Mouse (Mus musculus) hindbrain, embryonic 11.5 days (tissue): ENCODE results near the gene 2010111I01Rik. TPM values are rescaled to one million over a fixed set of nuclear protein-coding genes. Genes with fewer than 3 reads are reported as not detected.
A peak's percentile ranks its signal among the peaks of the same experiment; 100 is the strongest.

Source experiments
- ATAC-seq: fragments of 200-750 bp; cut with Nextera tagmentation; 2 replicates; pipeline ENCODE4 v1.8.0; 2017; ENCODE audit warnings: mild to moderate bottlenecking, moderate TSS enrichment, moderate library complexity; ENCODE audit not compliant: low FRiP score
- DNase-seq: peaks from one replicate; pipeline ENCODE4 v3.0.0-alpha.2; 2015; ENCODE audit warnings: low spot score
- H3K27ac ChIP-seq: fragments of 300-500 bp; sonication (generic); 2 replicates; pipeline ENCODE4 v1.5.1; 2014; ENCODE audit warnings: mild to moderate bottlenecking, low read depth, low read length
- H3K27me3 ChIP-seq: fragments of 300-500 bp; sonication (generic); 2 replicates; pipeline ENCODE4 v1.6.1; 2014; ENCODE audit warnings: mild to moderate bottlenecking, low read length, moderate library complexity, mixed read lengths; ENCODE audit not compliant: control insufficient read depth, insufficient read depth
- H3K36me3 ChIP-seq: fragments of 300-500 bp; sonication (generic); 2 replicates; pipeline ENCODE4 v1.6.1; 2014; ENCODE audit warnings: mild to moderate bottlenecking, low read length, moderate library complexity, mixed read lengths; ENCODE audit not compliant: control insufficient read depth, insufficient read depth
- H3K4me1 ChIP-seq: fragments of 300-500 bp; sonication (generic); replicated peaks from 2 replicates; pipeline ENCODE4 v1.6.1; 2014; ENCODE audit warnings: low read length, mixed read lengths; ENCODE audit not compliant: control insufficient read depth, insufficient read depth
- H3K4me2 ChIP-seq: fragments of 300-500 bp; sonication (generic); replicated peaks from 2 replicates; pipeline ENCODE4 v1.6.1; 2014; ENCODE audit warnings: mild to moderate bottlenecking, low read depth, low read length
- H3K4me3 ChIP-seq: fragments of 300-500 bp; sonication (generic); 2 replicates; pipeline ENCODE4 v1.5.1; 2014; ENCODE audit warnings: low read depth, low read length
- H3K9ac ChIP-seq: fragments of 300-500 bp; sonication (generic); 2 replicates; pipeline ENCODE4 v1.6.1; 2014; ENCODE audit warnings: low read depth, low read length
- H3K9me3 ChIP-seq: fragments of 300-500 bp; sonication (generic); 2 replicates; pipeline ENCODE4 v1.6.1; 2016; ENCODE audit warnings: low read length; ENCODE audit not compliant: control insufficient read depth
- WGBS: fragments of 180-500 bp; shearing (Covaris S2); extraction: QIAGEN DNeasy Blood & Tissue Kit; methylation state at CpG from one replicate; pipeline ENCODE4 v1.1.7; 2014; 5-methylcytosine and 5-hydroxymethylcytosine counted together
- polyA plus RNA-seq: library from polyadenylated mRNA; unstranded; fragments of >200 nt; fragmentation: Nextera tagmentation; extraction: Ambion mirVana; gene quantifications from 2 replicates; pipeline ENCODE4 v1.2.1, GENCODE M21; 2014

2010111I01Rik gene
- polyA plus RNA-seq, 1 experiment from 2014 or later, result 46.2 TPM

- H3K36me3 ChIP-seq, result no peaks in the 10 kb centered on the region
- H3K4me1 ChIP-seq, result no peaks in the 10 kb centered on the region
- H3K27ac ChIP-seq, result no peak overlapping the region
- WGBS, result 51% methylated on average over 2 of the region's 2 CpGs
- no peak overlapping the region for H3K9ac ChIP-seq
- no peak overlapping the region for H3K4me3 ChIP-seq
- no peaks in the 10 kb centered on the region for H3K27me3 ChIP-seq
- ATAC-seq (no peak), DNase-seq (no peak)
- H3K4me2 ChIP-seq, result no peak overlapping the region
- H3K9me3 ChIP-seq, result no peaks in the 10 kb centered on the region
Measured at GRCm38 (mm10) chr13:63150470-63151020, 185.9 kb downstream of the 2010111I01Rik start.

- no peaks in the 10 kb centered on the region for H3K4me1 ChIP-seq
- no peak overlapping the region for H3K9ac ChIP-seq
- H3K36me3 ChIP-seq, result no peaks in the 10 kb centered on the region
- 90% methylated on average over 9 of the region's 9 CpGs for WGBS
- no peaks in the 10 kb centered on the region for H3K9me3 ChIP-seq
- DNase-seq (no peak), ATAC-seq (no peak)
- H3K4me2 ChIP-seq, result no peak overlapping the region
- H3K27me3 ChIP-seq, result no peaks in the 10 kb centered on the region
- H3K27ac ChIP-seq, result no peak overlapping the region
- no peak overlapping the region for H3K4me3 ChIP-seq
Measured at GRCm38 (mm10) chr13:63151028-63151738, 186.5 kb downstream of the 2010111I01Rik start.

- Histone ChIP-seq H3K36me3 (no peaks in the 10 kb centered on the region), H3K9ac (no peak overlapping the region), H3K4me1 (no peaks in the 10 kb centered on the region), H3K9me3 (no peaks in the 10 kb centered on the region), H3K27me3 (no peaks in the 10 kb centered on the region), H3K4me3 (no peak overlapping the region), H3K4me2 (no peak overlapping the region), H3K27ac (no peak overlapping the region)
- ATAC-seq (no peak), DNase-seq (no peak)
- 84% methylated on average over 3 of the region's 3 CpGs for whole genome bisulfite sequencing
Measured at GRCm38 (mm10) chr13:63152498-63152897, 187.8 kb downstream of the 2010111I01Rik start.

GRCm38 (mm10) chr13:63153397-63153796, 188.7 kb downstream of the 2010111I01Rik start:
- 66% methylated on average over 2 of the region's 2 CpGs for WGBS
- Histone ChIP-seq H3K27me3 (no peaks in the 10 kb centered on the region), H3K4me1 (no peaks in the 10 kb centered on the region), H3K4me2 (no peak overlapping the region), H3K4me3 (no peak overlapping the region), H3K27ac (no peak overlapping the region), H3K9me3 (no peaks in the 10 kb centered on the region), H3K9ac (no peak overlapping the region), H3K36me3 (no peaks in the 10 kb centered on the region)
- DNase-seq, result no peak
- ATAC-seq, result no peak

DNA sequence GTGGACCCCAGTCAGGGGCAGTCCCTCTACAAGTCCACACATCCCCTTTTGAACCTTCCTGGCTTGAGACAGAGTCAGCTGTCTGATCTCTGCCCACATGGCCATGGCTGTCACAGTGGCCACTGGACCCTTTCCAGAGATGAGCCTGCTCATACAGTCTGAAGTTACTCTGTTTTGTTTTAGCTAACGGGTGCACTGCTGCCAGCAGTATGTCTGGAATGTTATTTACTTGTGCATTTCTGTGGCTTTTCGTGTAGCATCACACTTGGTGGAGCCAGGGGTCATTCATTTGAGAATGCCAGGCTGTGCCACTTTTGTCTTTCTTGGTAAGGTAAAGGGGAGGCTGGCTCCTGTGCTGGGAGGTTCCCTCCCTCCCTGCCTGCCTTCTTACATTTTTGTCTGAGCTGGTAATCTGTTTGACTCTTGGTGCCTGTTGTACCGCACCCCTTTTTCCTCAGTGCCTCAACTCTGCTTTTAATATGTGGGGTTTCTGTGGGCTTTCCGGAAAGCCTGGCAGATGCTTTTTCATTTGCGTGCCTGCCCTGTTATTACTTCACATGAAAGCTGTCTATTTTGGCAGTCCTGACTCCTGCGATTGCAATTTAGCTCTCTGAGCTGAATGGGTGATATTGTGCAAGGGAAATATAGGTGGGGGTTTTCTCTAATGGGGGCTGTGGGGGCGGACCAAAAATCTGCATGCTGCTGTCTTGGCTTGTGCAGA, 190.3 kb downstream of the 2010111I01Rik start:
- no peaks in the 10 kb centered on the region for H3K4me1 ChIP-seq
- H3K9ac ChIP-seq, result no peak overlapping the region
- H3K36me3 ChIP-seq, result no peaks in the 10 kb centered on the region
- DNase-seq, result no peak
- H3K4me2 ChIP-seq, result no peak overlapping the region
- WGBS, result 79% methylated on average over 7 of the region's 7 CpGs
- no peak overlapping the region for H3K27ac ChIP-seq
- ATAC-seq, result no peak
- H3K4me3 ChIP-seq, result no peak overlapping the region
- no peaks in the 10 kb centered on the region for H3K27me3 ChIP-seq
- no peaks in the 10 kb centered on the region for H3K9me3 ChIP-seq

- WGBS, result 83% methylated on average over 10 of the region's 10 CpGs
- DNase-seq (no peak), ATAC-seq (no peak)
- Histone ChIP-seq H3K4me2 (no peak overlapping the region), H3K4me1 (no peaks in the 10 kb centered on the region), H3K9me3 (no peaks in the 10 kb centered on the region), H3K4me3 (no peak overlapping the region), H3K9ac (no peak overlapping the region), H3K27ac (no peak overlapping the region), H3K27me3 (no peaks in the 10 kb centered on the region), H3K36me3 (no peaks in the 10 kb centered on the region)
Measured at GRCm38 (mm10) chr13:63156264-63156663, 191.6 kb downstream of the 2010111I01Rik start.

DNA sequence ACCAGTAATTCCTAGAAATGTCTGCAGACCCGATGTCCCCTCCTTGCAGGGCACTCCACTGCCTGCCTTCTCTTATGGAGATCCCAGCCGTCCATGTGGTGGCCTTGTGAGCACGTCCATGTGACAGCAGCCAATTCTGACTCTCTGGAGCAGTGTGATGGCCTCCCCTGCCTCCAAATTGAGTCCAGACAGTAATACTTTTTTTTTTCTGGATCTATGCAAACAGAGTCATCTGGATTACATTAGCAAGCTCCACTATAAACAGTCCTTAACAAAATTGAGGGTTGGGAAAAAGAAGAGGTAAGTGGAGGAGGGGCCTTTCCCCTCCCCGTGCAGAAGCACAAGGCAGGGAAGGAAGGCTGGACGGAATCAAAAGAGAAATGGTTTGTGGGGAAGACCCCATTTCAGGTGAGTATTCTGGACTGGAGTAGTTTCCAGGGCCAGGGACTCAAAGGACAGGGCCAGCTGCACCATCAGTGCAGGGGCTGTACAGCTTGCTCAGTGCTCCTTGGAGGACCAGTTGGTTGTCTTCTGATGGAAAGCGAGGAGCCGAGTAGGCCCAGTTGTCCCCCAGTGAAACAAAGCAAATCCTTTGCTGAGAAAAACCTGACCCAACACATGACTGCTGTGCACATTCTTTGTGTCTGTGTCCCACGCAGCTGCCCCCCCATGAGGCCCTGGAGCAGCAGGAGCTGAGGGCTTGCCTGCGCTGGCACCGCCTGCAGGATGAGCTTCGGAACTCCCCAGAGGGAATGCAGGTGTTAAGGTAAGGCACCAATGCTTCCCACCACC, 205.8 kb downstream of the 2010111I01Rik start:
- Histone ChIP-seq H3K4me1 (0 out of 2 replicates have a peak, but pooled peaks cover 2% of the 10 kb centered on the region), H3K27me3 (no peaks in the 10 kb centered on the region), H3K4me2 (no peak overlapping the region), H3K9me3 (no peaks in the 10 kb centered on the region), H3K27ac (0 out of 2 replicates have a peak overlapping the region, but pooled peaks have one; percentile 25), H3K9ac (no peak overlapping the region), H3K36me3 (no peaks in the 10 kb centered on the region), H3K4me3 (no peak overlapping the region)
- ATAC-seq, result peak; percentile 44; the same call in 1 of the 2 replicates
- WGBS, result 57% methylated on average over 11 of the region's 11 CpGs
- peak; percentile 32 for DNase-seq

DNA sequence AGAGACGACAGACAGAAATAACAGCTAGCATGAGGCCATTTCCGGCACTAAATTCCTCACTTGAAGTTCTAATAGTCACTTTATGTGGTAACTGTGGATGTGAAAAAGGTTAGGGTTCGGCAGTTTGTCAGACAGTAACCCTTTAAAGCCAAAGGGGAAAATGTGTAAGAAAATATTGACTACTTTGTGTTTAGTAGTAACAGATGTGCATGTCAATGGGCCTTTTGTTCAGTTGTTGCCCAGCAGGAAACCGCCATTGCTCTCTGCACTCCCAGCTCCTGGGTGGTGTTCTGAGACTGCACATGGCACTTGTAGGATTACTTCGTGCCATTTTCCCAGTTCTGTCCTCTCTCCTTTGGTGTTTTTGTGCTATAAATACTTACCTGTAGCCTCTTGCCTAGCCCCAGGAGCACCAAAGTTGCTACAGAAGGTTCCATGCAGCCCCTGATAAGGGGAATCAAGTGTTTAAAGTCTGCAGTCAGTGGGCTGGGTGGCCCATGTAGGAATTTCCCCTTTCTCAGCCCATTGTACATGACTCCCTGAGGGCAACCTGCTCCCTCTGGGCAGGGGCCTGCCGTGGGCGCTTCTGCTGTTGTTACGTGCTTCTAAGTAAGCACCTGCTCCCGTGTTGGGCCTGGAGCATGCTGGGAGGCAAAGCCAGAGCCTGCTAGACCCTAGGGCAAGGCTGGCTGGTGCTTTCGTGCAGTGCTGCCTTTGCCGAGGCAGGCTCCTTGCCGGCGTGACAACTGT, 206.8 kb downstream of the 2010111I01Rik start:
- Histone ChIP-seq H3K9me3 (no peaks in the 10 kb centered on the region), H3K4me3 (no peak overlapping the region), H3K9ac (no peak overlapping the region), H3K36me3 (no peaks in the 10 kb centered on the region), H3K27me3 (no peaks in the 10 kb centered on the region), H3K4me2 (no peak overlapping the region), H3K27ac (peak overlapping the region; percentile 12; the same call in 1 of the 2 replicates), H3K4me1 (0 out of 2 replicates have a peak, but pooled peaks cover 2% of the 10 kb centered on the region)
- peak; percentile 75 for ATAC-seq
- DNase-seq, result peak; percentile 47
- WGBS, result 21% methylated on average over 13 of the region's 13 CpGs
